Mouse (Mus musculus) C2C12 (cell line): Measurements from ENCODE around the gene Atox1.

Source experiments
- CTCF ChIP-seq: IDR thresholded peaks from one replicate; pipeline ENCODE4 v1.5.1; 2011; ENCODE audit not compliant: control insufficient read depth, insufficient read depth, insufficient read length
- MYOD1 ChIP-seq: IDR thresholded peaks from one replicate; pipeline ENCODE4 v1.6.1; 2011; ENCODE audit warnings: low read depth; ENCODE audit not compliant: control insufficient read depth, insufficient read length
- USF1 ChIP-seq: IDR thresholded peaks from one replicate; pipeline ENCODE4 v1.6.1; 2011; ENCODE audit warnings: low read depth, mild to moderate bottlenecking, control low read depth, moderate library complexity

- TF ChIP-seq CTCF: no peak
- no peak for TF ChIP-seq MYOD1
- no peak for TF ChIP-seq USF1
Measured at GRCm38 (mm10) chr11:55407133-55407532, 53.9 kb downstream of the Atox1 start.
